Mouse (Mus musculus): Measurements from ENCODE around the gene Rell1. TPM values are rescaled to one million over a fixed set of nuclear protein-coding genes. Genes with fewer than 3 reads are reported as not detected.

Gene Rell1
- polyA plus RNA-seq, 1 experiment from 2014 or later: 12.5 TPM

DNA sequence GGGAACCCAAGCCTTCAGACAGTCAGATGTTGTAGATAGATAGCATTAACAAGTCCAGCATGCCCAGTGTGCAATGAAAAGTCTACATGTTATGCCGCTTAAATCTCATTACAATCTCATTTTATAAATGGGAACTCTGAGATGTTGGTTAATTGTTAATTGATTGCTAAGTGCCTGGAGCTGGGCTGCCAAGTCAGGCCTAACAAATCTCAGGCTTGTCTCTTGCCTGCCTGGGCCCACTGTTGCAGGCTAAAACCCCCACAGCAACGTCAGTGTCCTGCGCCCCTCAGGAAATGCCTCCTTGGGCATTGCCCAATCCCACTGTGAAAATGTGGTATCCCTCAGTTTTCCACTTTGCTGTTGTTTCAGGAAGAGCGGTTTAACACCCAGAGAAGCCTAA lies 92.6 kb downstream of the Rell1 start:
- Histone ChIP-seq H3K36me3 (no peaks in the 10 kb centered on the region), H3K4me1 (peaks cover 23% of the 10 kb centered on the region), H3K4me3 (no peak overlapping the region), H3K9me3 (replicated peaks) (no peaks in the 10 kb centered on the region), H3K27me3 (ENCODE audit: low read depth, poor library complexity, severe bottlenecking) (peaks cover 18% of the 10 kb centered on the region), H3K27ac (replicated peaks) (no peak overlapping the region)
- no peak for DNase-seq (ENCODE audit: low spot score)
- 91% methylated on average over 4 of the region's 4 CpGs for WGBS

DNA sequence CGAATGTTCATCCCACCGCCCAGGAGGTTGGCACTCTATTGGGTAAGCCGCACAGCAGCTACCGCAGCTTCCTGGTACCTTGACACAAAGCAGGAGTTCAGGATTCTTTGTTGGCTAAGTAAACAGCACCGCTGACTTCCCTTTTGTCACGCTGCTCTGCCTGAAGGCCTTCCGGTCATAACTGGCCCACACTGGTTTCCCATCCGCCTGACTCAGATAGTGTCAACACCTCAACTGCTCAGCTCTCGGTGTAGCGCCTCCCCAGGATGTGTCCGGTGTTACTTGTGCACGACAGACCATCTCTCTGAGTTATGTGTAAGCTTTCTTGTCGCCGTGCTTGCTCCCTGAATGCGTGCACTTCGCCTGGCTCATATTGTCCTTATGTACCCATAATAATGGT lies 93.8 kb downstream of the Rell1 start:
- Histone ChIP-seq H3K27ac (replicated peaks) (no peak overlapping the region; the same call in 1 of the 2 replicates), H3K9me3 (replicated peaks) (no peaks in the 10 kb centered on the region), H3K4me1 (peaks cover 23% of the 10 kb centered on the region), H3K27me3 (ENCODE audit: low read depth, poor library complexity, severe bottlenecking) (peaks cover 19% of the 10 kb centered on the region), H3K36me3 (no peaks in the 10 kb centered on the region), H3K4me3 (no peak overlapping the region)
- WGBS: 69% methylated on average over 16 of the region's 16 CpGs
- peak; percentile 24 for DNase-seq (ENCODE audit: low spot score)

DNA sequence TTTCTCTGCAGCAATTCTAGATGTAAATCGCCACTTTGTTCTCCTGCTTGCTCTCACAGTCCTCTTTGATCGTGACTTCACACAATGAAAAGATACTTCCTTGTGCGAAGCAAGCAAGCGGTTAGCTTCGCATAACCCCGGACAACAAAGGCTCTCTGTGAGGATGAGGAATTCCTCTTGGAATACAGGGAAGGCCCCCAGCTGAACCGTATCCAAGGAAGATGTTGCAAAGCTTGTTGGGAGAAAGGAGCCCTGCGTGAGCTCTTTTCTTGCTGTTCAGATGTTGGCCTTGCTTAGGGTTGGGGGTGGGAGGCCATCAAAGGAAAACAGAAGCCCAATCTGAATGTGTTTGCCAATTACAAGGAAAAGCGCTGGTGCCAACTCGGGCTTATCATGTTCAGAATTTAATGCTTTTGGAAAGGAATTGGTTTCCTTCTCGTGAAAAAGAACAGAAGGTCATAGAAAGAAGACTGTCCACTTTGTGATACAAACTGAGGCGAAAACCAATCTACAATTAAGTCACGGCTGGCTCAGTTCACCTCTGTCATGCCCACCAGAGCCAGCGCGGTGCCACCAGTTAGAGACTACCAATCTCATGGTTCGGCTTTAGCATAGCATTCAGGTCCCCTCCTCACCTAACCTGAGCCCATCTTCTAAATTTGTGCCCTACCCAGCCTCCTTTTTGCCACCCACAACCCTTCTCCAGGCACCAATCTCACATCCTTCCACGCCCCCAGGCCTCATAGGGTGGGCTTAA lies 96.3 kb downstream of the Rell1 start:
- H3K9me3 ChIP-seq (replicated peaks): no peaks in the 10 kb centered on the region
- H3K27ac ChIP-seq (replicated peaks): peak overlapping the region; percentile 68
- no peaks in the 10 kb centered on the region for H3K36me3 ChIP-seq
- DNase-seq (ENCODE audit: low spot score): peak; percentile 52
- 37% methylated on average over 17 of the region's 17 CpGs for WGBS
- peak overlapping the region; percentile 26 for H3K4me3 ChIP-seq
- peaks cover 23% of the 10 kb centered on the region for H3K4me1 ChIP-seq
- H3K27me3 ChIP-seq (ENCODE audit: low read depth, poor library complexity, severe bottlenecking): peaks cover 26% of the 10 kb centered on the region

DNA sequence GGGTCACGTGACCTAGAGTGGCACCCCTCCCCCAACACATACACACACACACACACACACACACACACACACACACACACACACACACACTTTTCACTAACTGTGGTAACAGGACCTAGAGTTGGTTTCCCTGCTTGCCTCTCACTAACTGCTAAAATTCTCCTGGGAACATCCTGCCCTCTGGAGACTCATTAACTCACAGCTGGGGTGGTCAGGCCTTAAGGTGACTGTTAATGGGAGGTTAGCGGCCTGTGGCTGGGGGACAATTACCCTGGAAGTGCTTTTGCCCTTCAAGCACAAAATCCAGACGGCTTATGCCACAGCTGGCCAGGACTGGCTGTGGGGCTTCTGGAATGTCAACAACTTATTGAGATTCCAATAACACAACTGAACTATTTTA lies 101.3 kb downstream of the Rell1 start:
- Histone ChIP-seq H3K9me3 (replicated peaks) (no peaks in the 10 kb centered on the region), H3K27ac (replicated peaks) (no peak overlapping the region), H3K4me1 (peaks cover 16% of the 10 kb centered on the region), H3K36me3 (no peaks in the 10 kb centered on the region), H3K27me3 (ENCODE audit: low read depth, poor library complexity, severe bottlenecking) (0 out of 2 replicates have a peak, but pooled peaks cover 8% of the 10 kb centered on the region), H3K4me3 (no peak overlapping the region)
- DNase-seq (ENCODE audit: low spot score): no peak
- 29% methylated on average over 3 of the region's 3 CpGs for WGBS

DNA sequence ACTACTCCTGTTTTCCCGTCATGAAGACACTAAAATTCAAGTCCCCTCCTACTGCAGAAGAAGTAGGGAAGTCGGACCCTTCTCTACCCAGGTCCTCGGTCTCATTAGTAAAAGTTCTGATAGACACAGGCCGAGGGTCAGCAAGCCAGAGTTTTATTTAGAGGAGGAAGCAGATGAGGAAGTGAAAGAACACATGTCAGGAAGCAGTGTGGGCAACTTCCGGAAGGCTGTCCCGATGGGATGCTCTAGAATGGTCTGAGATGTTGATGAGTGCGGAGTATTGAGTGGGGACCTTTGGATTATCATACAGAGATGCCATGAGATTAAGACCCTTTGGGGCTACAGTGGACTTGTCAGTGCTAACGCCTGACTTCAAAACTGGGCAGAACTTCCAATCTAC lies 109.8 kb downstream of the Rell1 start:
- 93% methylated on average over 8 of the region's 8 CpGs for WGBS
- Histone ChIP-seq H3K9me3 (replicated peaks) (no peaks in the 10 kb centered on the region), H3K27ac (replicated peaks) (no peak overlapping the region)

More for the DNA sequence above, 109.8 kb downstream of the Rell1 start:
- no peak overlapping the region for H3K4me3 ChIP-seq
- H3K4me1 ChIP-seq: no peaks in the 10 kb centered on the region
- no peaks in the 10 kb centered on the region for H3K27me3 ChIP-seq (ENCODE audit: low read depth, poor library complexity, severe bottlenecking)
- H3K36me3 ChIP-seq: no peaks in the 10 kb centered on the region
- no peak for DNase-seq (ENCODE audit: low spot score)

Other genes starting within 250 kb of the Rell1 start
- 1.2 and 1.7 TPM in 2 replicates for gene 0610040J01Rik, start 156.5 kb downstream of the Rell1 start, polyA plus RNA-seq (2016; fragmentation: Nextera tagmentation; extraction: Ambion mirVana)
- 24.9 and 25.1 TPM in 2 replicates for gene Pgm2, start 124.1 kb upstream of the Rell1 start, polyA plus RNA-seq (2016; fragmentation: Nextera tagmentation; extraction: Ambion mirVana)
- 22.2 and 22.4 TPM in 2 replicates for gene Tbc1d1, start 187.4 kb upstream of the Rell1 start, polyA plus RNA-seq (2016; fragmentation: Nextera tagmentation; extraction: Ambion mirVana)

Measured in midbrain, embryonic 10.5 days (tissue).